Mouse (Mus musculus) kidney, postnatal 36 days (tissue): ENCODE measurements around the gene Mapk12.
A peak's percentile ranks its signal among the peaks of the same experiment; 100 is the strongest.

Experiments used
- DNase-seq, 2 experiments: peaks; one replicate each; pipeline ENCODE4 v3.0.0; 2021 to 2022; ENCODE audit warnings: mixed read lengths in 2 of 2

Gene Mapk12

DNA sequence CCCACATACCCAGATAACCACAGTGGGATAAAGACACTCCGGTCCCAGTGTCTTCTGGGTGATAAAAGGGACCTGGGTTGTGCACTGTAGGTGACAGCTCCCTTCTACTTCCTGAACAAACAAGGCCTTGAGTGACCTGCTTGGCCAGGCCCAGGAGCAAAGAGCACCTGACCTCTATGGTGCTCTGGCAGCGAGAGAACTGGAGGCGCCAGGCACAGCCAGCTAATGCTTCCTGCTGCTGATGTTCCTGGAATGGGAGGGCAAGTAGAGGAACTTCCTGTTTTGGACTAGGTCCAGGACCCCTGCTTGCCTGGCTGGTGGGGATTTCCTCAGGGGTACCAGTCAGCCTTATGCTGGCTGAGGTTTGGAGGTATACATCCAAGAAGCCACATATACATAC lies 29.6 kb upstream of the Mapk12 start:
- peak; percentile 80 to 83 for DNase-seq

- peak; percentile 94 to 96 for DNase-seq
Observed at GRCm38 (mm10) chr15:89169431-89169830, 28.9 kb upstream of the Mapk12 start.

- no peak for DNase-seq
Observed at GRCm38 (mm10) chr15:89168922-89169321, 28.4 kb upstream of the Mapk12 start.

DNA sequence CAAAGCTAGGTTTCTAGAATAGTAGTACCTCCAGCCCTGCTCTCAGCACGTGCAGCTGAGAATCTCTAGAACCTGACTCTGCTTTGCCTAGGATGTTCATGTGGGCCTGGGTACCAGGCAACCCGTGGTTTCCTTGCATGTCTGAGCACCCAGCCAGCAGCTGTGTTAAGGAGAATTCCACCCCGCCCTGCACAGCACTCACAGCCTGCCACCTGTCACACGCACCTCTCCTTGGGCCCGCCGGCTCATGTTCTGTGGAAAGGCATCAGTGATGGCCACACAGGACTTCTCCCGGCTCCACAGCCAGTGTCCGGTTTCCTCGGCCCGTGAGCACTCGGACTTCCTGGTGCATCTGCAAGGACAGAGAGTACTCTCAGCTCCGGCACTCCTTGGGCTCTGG lies 25.0 kb upstream of the Mapk12 start:
- DNase-seq: no peak

DNA sequence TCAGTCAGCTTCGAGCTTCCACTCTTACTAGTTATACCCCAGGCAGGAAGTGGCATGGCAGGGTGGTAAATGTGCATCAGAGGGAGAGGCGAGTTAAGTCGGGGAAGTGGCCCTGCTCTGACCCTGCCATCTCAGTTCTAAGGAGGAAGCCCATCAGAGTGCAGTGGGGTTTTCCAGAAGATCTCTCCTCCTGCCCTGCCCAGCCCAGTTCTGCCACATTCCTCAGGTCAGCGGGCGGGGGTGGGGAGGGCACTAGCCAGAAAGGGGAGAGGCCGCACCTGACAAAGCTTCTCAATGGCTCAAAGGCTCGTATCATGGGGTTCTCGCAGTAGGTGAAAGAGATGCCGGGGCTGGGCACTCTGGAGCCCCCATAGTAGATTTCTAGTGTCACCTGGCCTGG lies 20.9 kb upstream of the Mapk12 start:
- no peak for DNase-seq

DNA sequence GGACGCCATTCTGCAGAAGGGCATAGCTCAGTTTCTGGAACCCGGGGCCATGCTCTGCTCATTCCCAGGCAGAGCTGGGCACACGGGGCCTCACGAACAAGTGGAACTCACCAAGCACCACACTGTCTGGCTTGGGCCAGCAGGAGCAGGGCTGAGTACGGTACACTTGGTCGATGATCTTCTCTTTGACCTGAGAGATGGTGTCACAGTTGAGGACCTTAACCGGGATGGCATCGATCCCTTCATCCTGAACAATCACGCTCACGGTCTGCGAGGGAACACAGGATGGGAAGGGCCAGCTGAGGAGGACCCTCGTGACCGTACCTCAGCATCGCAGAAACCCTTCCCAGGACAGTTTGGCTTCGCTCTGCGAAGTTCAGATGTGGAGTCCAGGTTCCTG lies 18.0 kb upstream of the Mapk12 start:
- no peak for DNase-seq

GRCm38 (mm10) chr15:89157954-89158353 lies 17.5 kb upstream of the Mapk12 start:
- peak; percentile 76 to 90 for DNase-seq

GRCm38 (mm10) chr15:89152312-89152711 lies 11.8 kb upstream of the Mapk12 start:
- no peak for DNase-seq

- DNase-seq: peak in 1 of 2 experiments; percentile 73
Observed at GRCm38 (mm10) chr15:89150041-89150390, 9.5 kb upstream of the Mapk12 start.

- peak; percentile 54 to 73 for DNase-seq
Observed at GRCm38 (mm10) chr15:89149271-89150040, 9.0 kb upstream of the Mapk12 start, which contains the start of gene Mapk11. TSS of gene Mapk11 (minus strand) at chr15:89149628.

DNA sequence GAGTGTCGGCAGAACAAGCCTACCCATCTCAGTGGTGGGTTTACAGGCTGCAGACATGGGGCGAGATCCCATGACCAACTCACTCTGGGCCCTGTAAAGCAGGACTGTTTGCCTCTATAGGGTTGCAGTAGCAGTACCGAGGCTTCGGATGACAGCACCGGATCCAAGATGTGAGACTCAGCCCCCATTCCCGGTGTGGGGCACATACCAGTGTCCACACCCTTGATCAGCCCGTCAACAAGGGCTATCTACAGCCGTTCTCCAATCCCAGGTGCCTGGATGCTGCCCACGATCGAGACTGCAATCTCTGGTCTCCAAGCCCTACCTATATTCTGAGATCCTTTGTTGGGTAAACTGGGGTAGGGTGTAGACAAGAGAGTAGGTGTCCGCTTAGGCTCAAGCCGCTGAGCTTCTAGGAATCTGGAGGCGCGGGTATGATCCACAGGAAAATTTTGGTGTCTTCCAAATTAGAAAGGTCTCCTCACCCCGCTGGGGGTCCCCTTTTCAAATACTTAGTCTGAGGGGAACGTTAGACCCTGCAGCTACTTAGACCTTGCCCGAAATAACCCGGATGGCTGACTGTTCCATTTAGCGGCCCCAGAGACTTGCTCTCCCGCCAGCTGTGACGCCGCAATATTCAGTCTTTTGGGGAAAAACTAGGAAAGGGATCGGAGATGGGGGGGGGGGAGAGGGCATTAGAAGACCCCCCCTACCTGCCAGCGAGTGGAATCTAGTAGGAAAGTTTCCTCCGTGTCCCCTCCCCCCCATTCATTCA lies 8.2 kb upstream of the Mapk12 start:
- no peak for DNase-seq

GRCm38 (mm10) chr15:89147895-89148294 lies 7.4 kb upstream of the Mapk12 start:
- peak in 1 of 2 experiments; percentile 56 for DNase-seq

DNA sequence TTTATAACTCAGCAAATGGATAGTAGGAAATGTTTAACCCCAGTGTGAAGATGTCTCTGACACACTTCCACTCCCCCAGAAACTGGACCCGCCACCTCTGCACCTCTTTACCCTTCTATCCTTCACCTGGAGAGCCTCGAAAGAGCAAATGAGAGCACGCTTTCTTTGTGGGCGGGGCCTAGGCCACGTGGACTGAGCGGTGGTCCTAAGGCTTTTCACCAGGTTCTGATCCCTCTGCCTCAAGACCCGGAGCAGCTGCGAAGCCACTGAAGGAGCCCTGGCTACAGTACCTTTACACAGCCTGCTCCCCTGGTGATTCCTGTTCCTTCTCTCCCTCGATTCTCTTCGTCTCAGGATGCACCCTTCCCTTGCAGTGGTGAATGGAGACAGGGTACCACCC lies 7.0 kb upstream of the Mapk12 start:
- DNase-seq: no peak

GRCm38 (mm10) chr15:89147024-89147423 lies 6.5 kb upstream of the Mapk12 start:
- DNase-seq: peak; percentile 46 to 69

DNA sequence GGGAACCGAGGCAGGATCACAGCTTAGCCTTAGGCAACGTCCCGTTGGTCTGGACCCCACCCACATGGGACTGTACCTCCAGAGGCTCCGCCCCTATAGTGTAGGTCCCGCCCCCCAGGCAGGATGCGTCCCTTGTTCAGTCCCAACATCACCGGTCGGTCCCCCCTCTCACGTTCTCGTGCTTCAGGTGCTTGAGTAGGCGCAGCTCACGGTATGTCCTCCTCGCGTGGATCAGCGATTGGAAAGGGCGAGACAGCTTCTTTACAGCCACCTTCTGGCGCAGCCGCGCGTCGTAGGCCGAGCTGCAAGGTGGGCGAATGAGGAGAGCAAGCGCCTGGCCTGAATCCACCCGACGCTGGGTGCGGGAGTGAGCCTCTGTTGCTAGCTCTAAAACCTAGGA lies 6.0 kb upstream of the Mapk12 start:
- peak; percentile 46 to 75 for DNase-seq

DNA sequence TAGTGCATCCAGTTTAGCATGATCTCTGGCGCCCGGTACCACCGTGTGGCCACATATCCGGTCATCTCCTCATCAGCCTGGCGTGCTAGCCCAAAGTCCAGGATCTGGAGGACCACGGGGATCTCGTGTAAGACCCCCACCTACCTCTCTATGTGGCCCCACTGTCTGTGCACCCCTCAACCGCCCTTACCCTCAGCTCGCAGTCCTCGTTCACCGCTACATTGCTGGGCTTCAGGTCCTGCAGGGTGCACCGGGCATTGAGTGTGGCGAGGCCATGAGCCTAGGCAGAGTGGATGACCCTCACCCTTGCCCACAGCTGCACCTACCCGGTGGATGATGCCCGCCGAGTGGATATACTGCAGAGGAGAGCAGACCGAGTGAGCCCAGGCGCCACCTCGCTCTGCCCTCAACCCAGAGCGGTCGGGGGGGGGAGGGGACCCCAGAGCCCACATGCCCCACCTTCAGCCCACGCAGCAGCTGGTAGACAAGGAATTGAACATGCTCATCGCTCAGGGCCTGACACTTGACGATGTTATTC lies 5.4 kb upstream of the Mapk12 start:
- no peak for DNase-seq

GRCm38 (mm10) chr15:89144965-89145364 lies 4.5 kb upstream of the Mapk12 start:
- no peak for DNase-seq

DNA sequence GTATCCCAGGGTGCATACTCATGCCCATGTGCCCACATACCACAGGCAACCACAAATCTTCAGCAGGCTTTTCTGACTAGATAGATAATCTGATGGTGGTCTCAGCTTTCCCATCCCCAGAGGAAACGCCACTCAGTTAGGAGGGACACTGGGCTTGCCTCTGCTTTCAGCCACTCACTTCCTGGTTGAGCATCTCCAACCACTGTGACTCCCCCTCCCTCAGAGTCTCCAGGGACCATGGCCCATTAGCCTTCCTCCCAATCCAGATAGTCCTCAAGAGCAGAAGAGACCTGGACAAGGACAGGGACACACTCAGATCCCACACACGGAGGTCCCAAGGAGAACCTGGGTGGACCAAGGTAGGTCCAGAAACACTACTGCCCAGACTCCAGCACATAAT lies 2.6 kb upstream of the Mapk12 start:
- no peak for DNase-seq

- peak in 1 of 2 experiments; percentile 56 for DNase-seq
Observed at GRCm38 (mm10) chr15:89141905-89142304, 1.4 kb upstream of the Mapk12 start.

- DNase-seq: no peak
Observed at GRCm38 (mm10) chr15:89141443-89141842, 940 bp upstream of the Mapk12 start.

DNA sequence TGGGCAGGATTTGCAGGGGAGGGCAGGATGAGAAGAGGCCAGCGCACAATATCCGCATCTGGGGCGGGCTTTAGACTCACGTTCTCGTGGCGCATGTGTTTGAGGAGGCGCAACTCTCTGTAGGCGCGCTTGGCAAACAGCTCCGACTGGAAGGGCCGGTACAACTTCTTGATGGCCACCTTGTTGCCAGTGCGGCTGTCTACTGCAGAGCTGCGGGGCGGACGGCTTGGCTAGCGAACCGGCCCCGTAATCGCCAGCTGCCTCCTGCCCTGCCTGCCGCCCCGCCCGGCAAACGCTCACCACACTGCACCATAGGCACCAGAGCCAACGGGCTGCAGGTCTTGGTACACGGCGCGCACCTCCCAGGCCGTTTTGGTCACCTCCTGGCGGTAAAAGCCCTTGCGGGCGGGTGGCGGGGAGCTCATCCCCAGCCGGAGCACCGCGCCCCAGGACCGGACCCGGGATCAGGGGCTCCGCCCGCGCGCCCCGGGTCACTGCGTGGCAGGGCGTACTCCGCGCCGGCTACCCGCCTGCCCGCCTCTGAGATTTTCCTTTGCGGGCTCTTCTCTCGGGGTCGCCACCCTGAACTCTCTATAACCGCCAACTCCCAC lies 350 bp downstream of the Mapk12 start:
- peak; percentile 57 to 68 for DNase-seq

- no peak for DNase-seq
Observed at GRCm38 (mm10) chr15:89138531-89138930, 2.0 kb downstream of the Mapk12 start.

DNA sequence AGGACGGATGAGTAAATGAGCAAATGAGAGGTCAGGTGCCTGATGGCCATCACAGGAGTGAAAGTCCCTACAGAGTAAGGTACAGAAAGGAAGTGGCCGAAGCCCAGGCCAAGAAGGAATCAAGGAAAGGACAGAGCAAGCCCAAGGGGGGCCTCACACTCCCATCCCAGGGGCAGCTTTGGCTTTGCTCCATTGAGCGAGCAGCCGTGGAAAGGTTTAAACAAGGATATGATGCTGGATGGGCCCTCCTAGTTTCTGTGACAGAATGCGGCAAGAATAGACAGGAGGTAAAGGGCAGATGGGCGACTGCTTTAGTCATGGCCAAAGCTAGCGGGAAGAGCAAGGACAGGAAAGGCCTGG lies 2.5 kb downstream of the Mapk12 start:
- DNase-seq: no peak
